Mouse (Mus musculus) liver, embryonic 11.5 days (tissue): ENCODE results near the gene Fxyd4. TPM values are rescaled to one million over a fixed set of nuclear protein-coding genes. Genes with fewer than 3 reads are reported as not detected.
A peak's percentile ranks its signal among the peaks of the same experiment; 100 is the strongest.

ENCODE experiments used
- ATAC-seq: fragments of 200-750 bp; cut with Nextera tagmentation; replicated peaks from 2 replicates; pipeline ENCODE4 v1.8.0; 2017; ENCODE audit warnings: moderate number of reproducible peaks, mild to moderate bottlenecking, moderate TSS enrichment, moderate library complexity; ENCODE audit not compliant: low FRiP score
- DNase-seq: peaks from one replicate; pipeline ENCODE4 v3.0.0-alpha.2; 2017; ENCODE audit warnings: low spot score
- H3K27ac ChIP-seq: fragments of 300-500 bp; sonication (generic); 2 replicates; pipeline ENCODE4 v1.5.1; 2014; ENCODE audit warnings: mild to moderate bottlenecking, low read depth, low read length, control low read depth
- H3K27me3 ChIP-seq: fragments of 300-500 bp; sonication (generic); replicated peaks from 2 replicates; pipeline ENCODE4 v1.6.1; 2014; ENCODE audit warnings: low read length, mixed read lengths; ENCODE audit not compliant: control insufficient read depth, insufficient read depth
- H3K36me3 ChIP-seq: fragments of 300-500 bp; sonication (generic); 2 replicates; pipeline ENCODE4 v1.6.1; 2014; ENCODE audit warnings: mild to moderate bottlenecking, low read length, moderate library complexity, mixed read lengths; ENCODE audit not compliant: control insufficient read depth, insufficient read depth
- H3K4me1 ChIP-seq: fragments of 300-500 bp; sonication (generic); replicated peaks from 2 replicates; pipeline ENCODE4 v1.6.1; 2014; ENCODE audit warnings: low read length, mixed read lengths; ENCODE audit not compliant: control insufficient read depth, insufficient read depth
- H3K4me2 ChIP-seq: fragments of 300-500 bp; sonication (generic); 2 replicates; pipeline ENCODE4 v1.6.1; 2014; ENCODE audit warnings: mild to moderate bottlenecking, control low read depth, moderate library complexity
- H3K4me3 ChIP-seq: fragments of 300-500 bp; sonication (generic); 2 replicates; pipeline ENCODE4 v1.5.1; 2014; ENCODE audit warnings: low read depth, low read length, control low read depth
- H3K9ac ChIP-seq: fragments of 300-500 bp; sonication (generic); 2 replicates; pipeline ENCODE4 v1.6.1; 2014; ENCODE audit warnings: low read depth, low read length, control low read depth
- H3K9me3 ChIP-seq: fragments of 300-500 bp; sonication (generic); 2 replicates; pipeline ENCODE4 v1.6.1; 2016; ENCODE audit warnings: low read length, inconsistent platforms, mixed read lengths; ENCODE audit not compliant: control insufficient read depth
- WGBS: fragments of 180-500 bp; shearing (Covaris S2); extraction: QIAGEN DNeasy Blood & Tissue Kit; methylation state at CpG from one replicate; pipeline ENCODE4 v1.1.7; 2014; 5-methylcytosine and 5-hydroxymethylcytosine counted together
- polyA plus RNA-seq: library from polyadenylated mRNA; unstranded; fragments of >200 nt; fragmentation: Nextera tagmentation; extraction: Ambion mirVana; gene quantifications from 2 replicates; pipeline ENCODE4 v1.2.1, GENCODE M21; 2014

Fxyd4 gene
- polyA plus RNA-seq, 1 experiment from 2014 or later = 2.1 TPM

DNA sequence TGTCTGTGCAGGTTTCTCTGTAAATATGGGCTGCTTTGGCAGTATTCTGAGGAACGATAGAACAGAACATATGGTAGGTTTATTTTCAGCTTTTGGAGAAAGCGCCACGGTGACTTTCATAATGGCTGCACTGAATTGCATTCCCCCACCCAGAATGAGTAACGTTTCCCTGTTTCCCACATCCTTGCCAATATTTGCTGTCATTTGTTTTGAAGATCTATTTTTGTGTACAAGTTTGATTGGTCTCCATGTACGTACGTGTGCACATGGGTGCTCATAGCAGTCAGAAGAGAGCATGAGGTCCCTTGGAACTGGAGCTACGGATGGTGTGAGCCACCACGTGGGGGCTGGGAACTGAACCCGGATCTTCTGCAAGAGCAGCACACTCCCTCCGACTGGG, 1.5 kb upstream of the Fxyd4 start:
- Histone ChIP-seq H3K9ac (no peak overlapping the region), H3K4me2 (no peak overlapping the region), H3K4me3 (no peak overlapping the region), H3K9me3 (no peaks in the 10 kb centered on the region), H3K36me3 (no peaks in the 10 kb centered on the region), H3K27me3 (no peaks in the 10 kb centered on the region), H3K4me1 (no peaks in the 10 kb centered on the region), H3K27ac (no peak overlapping the region)
- ATAC-seq (no peak), DNase-seq (no peak)
- 82% methylated on average over 10 of the region's 10 CpGs for WGBS

GRCm38 (mm10) chr6:117935681-117936612, 1.5 kb downstream of the Fxyd4 start:
- ATAC-seq = no peak
- H3K36me3 ChIP-seq = no peaks in the 10 kb centered on the region
- H3K27me3 ChIP-seq = no peaks in the 10 kb centered on the region
- H3K27ac ChIP-seq = no peak overlapping the region
- no peaks in the 10 kb centered on the region for H3K9me3 ChIP-seq
- H3K4me2 ChIP-seq = no peak overlapping the region
- no peak for DNase-seq
- no peak overlapping the region for H3K4me3 ChIP-seq
- H3K9ac ChIP-seq = no peak overlapping the region
- H3K4me1 ChIP-seq = no peaks in the 10 kb centered on the region; the same call in 1 of the 2 replicates
- WGBS = 69% methylated on average over 14 of the region's 14 CpGs

DNA sequence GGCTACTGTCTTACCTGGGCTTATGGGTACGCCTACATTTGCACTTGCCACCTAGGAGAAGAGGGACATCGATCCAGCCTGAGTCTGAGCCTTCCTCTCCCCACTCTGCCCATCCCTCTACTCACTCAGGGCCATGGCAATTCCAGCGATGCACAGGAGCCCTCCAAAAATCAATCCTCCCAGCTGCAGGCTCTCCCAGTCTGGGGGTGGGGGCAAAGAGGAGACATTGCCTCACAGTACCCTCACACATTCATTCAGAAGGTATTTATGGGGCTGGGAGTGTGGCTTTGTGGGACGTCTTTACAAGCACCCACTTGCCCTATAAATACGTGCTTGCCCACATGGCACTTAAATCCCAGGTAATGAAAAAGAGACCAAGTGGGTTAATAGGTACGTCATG, 3.2 kb downstream of the Fxyd4 start:
- no peaks in the 10 kb centered on the region; the same call in 1 of the 2 replicates for H3K4me1 ChIP-seq
- DNase-seq (no peak), ATAC-seq (no peak)
- H3K36me3 ChIP-seq = 0 out of 2 replicates have a peak, but pooled peaks cover 3% of the 10 kb centered on the region
- no peaks in the 10 kb centered on the region for H3K27me3 ChIP-seq
- H3K4me3 ChIP-seq = no peak overlapping the region
- H3K27ac ChIP-seq = no peak overlapping the region
- H3K9ac ChIP-seq = no peak overlapping the region
- 88% methylated on average over 6 of the region's 6 CpGs for WGBS
- H3K4me2 ChIP-seq = no peak overlapping the region
- H3K9me3 ChIP-seq = no peaks in the 10 kb centered on the region

GRCm38 (mm10) chr6:117932325-117933051, 5.0 kb downstream of the Fxyd4 start:
- Histone ChIP-seq H3K9ac (no peak overlapping the region), H3K4me2 (no peak overlapping the region), H3K4me1 (no peaks in the 10 kb centered on the region; the same call in 1 of the 2 replicates), H3K36me3 (0 out of 2 replicates have a peak, but pooled peaks cover 3% of the 10 kb centered on the region), H3K9me3 (no peaks in the 10 kb centered on the region), H3K27ac (no peak overlapping the region), H3K4me3 (no peak overlapping the region), H3K27me3 (no peaks in the 10 kb centered on the region)
- DNase-seq (peak; percentile 35), ATAC-seq (peak; percentile 78)
- WGBS = 47% methylated on average over 11 of the region's 11 CpGs

DNA sequence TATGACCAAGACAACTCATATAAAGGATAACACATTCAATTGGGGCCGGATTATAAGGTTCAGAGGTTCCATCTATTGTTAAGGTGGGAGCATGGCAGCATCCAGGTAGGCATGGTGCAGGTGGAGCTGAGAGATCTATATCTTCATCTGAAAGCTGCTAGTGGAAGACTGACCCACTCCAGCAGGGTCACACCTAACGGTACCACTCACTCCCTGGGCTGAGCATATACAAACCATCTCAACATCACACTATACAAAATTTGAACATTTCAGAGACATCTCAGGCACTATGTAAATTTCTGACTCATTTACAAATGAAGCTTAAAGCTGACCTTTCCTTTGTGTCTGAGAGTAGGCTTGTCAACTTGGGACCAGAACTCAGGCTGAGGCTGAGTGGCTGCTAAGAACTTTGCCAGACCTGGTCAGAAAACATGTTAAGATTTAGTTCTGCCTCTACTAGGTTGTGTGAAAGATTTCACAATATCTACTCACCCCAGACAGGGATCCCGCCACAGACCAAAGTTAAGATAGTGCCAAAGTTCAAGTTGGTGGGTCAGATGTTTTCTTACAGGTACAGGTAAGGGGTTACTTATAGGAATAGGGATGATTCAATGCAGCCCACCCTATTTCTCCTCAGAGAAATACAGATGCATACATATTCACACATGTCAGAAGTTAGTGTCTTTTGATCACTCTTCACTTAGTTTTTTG, 7.4 kb downstream of the Fxyd4 start:
- ATAC-seq (no peak), DNase-seq (no peak)
- Histone ChIP-seq H3K9me3 (no peaks in the 10 kb centered on the region), H3K36me3 (peaks cover 13% of the 10 kb centered on the region), H3K4me2 (no peak overlapping the region), H3K27me3 (no peaks in the 10 kb centered on the region), H3K4me3 (no peak overlapping the region), H3K27ac (no peak overlapping the region), H3K4me1 (no peaks in the 10 kb centered on the region; the same call in 1 of the 2 replicates), H3K9ac (no peak overlapping the region)
- WGBS = 82% methylated on average over 3 of the region's 3 CpGs

GRCm38 (mm10) chr6:117928746-117929145, 8.7 kb downstream of the Fxyd4 start:
- 82% methylated on average over 5 of the region's 5 CpGs for WGBS

DNA sequence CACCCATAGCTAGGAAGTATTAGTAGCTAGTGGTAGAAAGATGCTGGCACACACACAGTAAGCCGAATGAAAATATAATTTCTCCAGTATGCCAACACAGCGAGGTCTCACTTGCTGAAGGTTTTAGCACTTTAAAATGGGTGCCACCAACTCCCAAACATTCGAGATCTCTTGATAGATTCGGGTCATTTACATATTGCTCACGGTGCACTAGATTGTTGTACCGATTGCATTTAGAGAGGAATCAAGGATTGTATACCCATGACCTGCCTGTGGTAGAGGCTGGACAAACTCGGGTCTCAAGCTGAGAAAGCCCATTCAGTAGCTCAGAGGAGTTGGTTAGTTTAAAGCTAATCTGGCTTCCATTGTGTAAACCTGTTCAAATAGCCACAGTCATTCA, 9.5 kb downstream of the Fxyd4 start:
- Histone ChIP-seq H3K9me3 (no peaks in the 10 kb centered on the region), H3K9ac (no peak overlapping the region), H3K4me2 (no peak overlapping the region), H3K4me3 (no peak overlapping the region), H3K27me3 (no peaks in the 10 kb centered on the region), H3K36me3 (peaks cover 13% of the 10 kb centered on the region), H3K27ac (no peak overlapping the region), H3K4me1 (no peaks in the 10 kb centered on the region; the same call in 1 of the 2 replicates)
- 81% methylated on average over 7 of the region's 7 CpGs for WGBS
- no peak for DNase-seq
- no peak for ATAC-seq

More at GRCm38 (mm10) chr6:117928746-117929145, 8.7 kb downstream of the Fxyd4 start:
- Histone ChIP-seq H3K36me3 (peaks cover 13% of the 10 kb centered on the region), H3K27ac (no peak overlapping the region), H3K27me3 (no peaks in the 10 kb centered on the region), H3K4me2 (no peak overlapping the region), H3K9ac (no peak overlapping the region), H3K9me3 (no peaks in the 10 kb centered on the region), H3K4me1 (no peaks in the 10 kb centered on the region; the same call in 1 of the 2 replicates), H3K4me3 (no peak overlapping the region)
- no peak for DNase-seq
- no peak for ATAC-seq

GRCm38 (mm10) chr6:117926871-117927491, 10.5 kb downstream of the Fxyd4 start:
- no peaks in the 10 kb centered on the region for H3K9me3 ChIP-seq
- WGBS = 63% methylated on average over 4 of the region's 4 CpGs
- peaks cover 18% of the 10 kb centered on the region for H3K36me3 ChIP-seq
- H3K27me3 ChIP-seq = no peaks in the 10 kb centered on the region
- ATAC-seq (peak; percentile 14; the same call in 1 of the 2 replicates), DNase-seq (no peak)
- no peak overlapping the region for H3K4me3 ChIP-seq
- no peaks in the 10 kb centered on the region; the same call in 1 of the 2 replicates for H3K4me1 ChIP-seq
- H3K9ac ChIP-seq = no peak overlapping the region
- no peak overlapping the region for H3K27ac ChIP-seq
- H3K4me2 ChIP-seq = no peak overlapping the region
